Mouse (Mus musculus): ENCODE data around the gene Chrne. TPM values are rescaled to one million over a fixed set of nuclear protein-coding genes. Genes with fewer than 3 reads are reported as not detected.

Gene Chrne
- not detected for polyA plus RNA-seq (2015; fragmentation: Illumina TruSeq; extraction: RNeasy Lipid Tissue Mini Kit (QIAGEN cat#74804); ENCODE audit: low read depth, low replicate concordance)

DNA sequence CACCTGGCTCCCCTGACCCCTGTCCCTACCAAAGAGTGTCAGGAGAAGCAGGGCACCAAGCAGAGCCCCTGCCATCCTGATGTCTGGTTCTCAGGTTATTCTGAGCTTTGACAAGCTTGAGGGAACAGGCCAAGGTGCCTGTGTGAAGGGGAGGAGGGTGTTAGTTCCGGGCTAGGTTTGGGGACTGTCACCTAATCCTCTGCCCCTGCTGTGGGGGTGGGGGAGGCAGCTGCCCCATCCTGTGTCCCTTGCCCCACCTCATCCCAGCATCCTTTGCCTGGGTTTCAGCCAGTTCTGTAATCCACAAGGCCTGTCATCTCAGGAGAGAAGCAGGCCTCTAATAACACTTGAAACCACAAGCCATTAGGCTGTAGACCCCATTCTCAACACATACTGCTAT is at the start of gene Chrne:
Chrne (minus strand) TSS at position 116 of the 400 bp plus-strand sequence.

DNA sequence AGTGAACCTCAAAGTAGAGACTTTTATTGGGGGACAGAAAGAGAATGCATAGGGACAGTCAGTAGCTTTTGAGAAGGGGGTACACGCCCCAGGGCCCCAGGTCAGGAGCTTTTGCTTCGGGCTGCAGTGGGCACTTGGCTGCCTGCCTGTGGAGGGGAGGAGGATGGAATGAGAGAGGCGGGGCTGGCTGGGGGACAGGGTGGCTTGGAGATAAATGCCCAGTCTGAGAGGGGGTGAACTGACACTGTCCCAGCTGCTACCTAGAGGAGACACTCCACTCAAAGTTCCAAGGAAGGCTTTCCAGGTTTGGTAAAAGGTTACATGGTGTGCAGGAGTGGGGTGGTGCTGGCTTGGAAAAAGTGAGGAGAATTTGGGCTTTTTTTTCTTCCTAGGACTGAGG is 37.9 kb upstream of the Chrne start, which contains the start of gene Eno3:
Eno3 (plus strand) TSS at position 239 of the 400 bp plus-strand sequence.

DNA sequence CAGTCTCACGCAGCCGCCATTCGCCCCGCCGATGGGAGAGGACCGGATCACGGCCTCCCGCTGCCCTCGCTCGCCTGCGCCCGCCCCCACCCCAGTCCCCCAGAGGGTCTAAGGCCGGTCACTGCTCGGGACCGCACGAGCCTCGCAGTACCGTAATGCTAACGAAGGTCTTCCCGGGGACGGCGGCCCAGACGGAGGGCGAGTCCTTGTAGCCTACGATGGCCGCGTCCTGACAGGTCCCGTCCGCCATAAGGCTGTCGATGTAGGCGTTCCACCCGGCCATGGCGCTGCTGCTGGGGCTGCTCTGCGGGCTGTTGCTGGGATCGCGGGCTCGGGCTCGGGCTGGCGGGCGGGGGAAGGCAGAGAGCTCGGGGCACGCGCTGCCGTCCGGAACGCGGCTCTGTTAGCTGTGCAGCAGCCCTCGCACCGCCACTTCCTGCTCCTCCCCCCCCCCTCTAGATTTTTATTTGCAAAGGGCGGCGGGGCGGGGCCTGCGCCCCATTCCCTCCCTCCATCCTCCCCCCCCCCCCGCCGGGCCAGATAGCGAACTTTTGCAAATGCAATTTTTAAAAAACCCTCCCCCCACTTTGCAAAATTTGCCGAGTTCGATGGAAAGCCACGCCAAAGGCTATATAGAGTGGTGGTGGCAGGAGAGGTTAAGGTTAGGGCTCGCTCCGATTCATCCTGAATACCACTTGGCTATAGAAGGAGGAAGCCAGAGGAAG is 35.3 kb upstream of the Chrne start, which contains the start of gene Pfn1:
Pfn1 (minus strand) TSS at position 447 of the 725 bp plus-strand sequence.

DNA sequence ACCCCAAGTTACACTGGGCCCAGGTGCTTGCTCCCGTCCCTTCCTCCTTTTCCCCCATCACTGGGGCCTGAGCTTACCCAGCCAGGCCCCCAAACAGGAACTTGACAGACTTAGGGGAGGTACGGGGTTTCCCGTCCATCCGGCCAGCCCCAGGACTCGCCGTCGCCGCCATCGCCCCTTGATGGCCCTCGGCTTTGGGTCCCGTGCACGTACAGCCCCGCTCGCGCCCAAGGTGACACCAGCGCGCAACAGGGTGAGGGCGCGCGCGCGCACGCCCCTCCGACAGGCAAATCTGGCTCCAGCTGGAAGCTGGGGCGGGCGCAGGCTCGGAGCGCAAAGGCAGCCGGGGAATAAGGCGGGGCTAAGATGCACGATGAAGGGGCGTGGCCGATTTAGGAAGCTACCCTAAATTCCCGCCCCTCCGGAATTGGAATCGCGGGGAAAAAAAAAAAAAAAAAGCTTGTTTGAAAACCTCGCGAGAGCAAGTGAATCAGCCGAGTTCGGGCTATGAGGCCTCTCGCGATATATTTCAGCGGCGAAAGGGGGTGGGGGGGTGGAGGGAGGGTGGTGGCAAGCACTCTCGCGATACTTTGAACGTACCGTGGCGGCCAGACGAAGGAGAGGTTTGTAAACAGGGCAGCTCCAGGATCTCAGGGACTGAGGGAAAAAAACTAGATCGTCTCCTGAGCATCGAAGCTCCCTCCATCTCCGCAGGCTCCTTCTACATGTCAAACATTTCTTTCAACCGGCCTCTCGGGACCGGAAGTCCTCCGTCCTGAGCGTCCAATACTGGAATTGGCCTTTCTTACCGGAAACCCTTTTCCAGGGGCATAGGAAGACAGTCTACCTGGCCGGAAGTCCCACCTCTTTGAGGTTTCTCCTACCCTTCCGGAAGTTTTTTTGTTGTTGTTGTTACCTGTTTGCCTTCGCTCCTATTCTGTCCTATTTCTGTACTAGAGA is 28.0 kb upstream of the Chrne start, which contains the start of the genes Rnf167 and Slc25a11:
Rnf167 (plus strand) TSS at position 545 of the 960 bp plus-strand sequence.
Slc25a11 (minus strand) TSS at position 789 of the 960 bp plus-strand sequence.

DNA sequence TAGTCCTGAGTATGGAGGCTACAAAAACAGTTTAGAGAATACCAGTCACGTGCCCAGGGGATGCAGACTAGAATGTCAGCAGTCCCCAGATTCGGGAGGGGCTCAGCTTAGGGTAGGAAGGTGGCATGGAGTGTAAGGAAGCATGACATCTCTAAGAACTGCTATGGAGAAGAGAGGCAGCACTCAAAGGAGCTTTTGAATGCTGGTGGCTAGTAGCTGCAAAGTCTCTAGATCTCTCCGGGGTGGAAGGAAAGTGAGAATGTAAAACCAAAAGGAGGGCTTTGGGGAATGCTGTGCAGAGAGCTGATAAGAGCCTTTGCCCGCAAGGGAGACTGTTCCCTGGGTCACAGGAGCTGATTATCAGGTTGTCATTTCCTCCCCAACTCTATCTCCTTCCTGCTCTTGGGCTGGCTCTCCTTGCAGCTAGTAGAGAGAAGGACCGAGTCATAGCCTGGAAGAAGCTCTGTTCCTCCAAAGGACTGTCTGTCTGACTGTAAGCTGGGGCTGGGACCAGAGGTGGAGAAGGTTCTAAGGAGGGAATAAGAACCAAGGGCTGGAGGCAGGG is 19.8 kb upstream of the Chrne start, which contains the start of gene Gp1ba:
Gp1ba (plus strand) TSS at position 409 of the 565 bp plus-strand sequence.

DNA sequence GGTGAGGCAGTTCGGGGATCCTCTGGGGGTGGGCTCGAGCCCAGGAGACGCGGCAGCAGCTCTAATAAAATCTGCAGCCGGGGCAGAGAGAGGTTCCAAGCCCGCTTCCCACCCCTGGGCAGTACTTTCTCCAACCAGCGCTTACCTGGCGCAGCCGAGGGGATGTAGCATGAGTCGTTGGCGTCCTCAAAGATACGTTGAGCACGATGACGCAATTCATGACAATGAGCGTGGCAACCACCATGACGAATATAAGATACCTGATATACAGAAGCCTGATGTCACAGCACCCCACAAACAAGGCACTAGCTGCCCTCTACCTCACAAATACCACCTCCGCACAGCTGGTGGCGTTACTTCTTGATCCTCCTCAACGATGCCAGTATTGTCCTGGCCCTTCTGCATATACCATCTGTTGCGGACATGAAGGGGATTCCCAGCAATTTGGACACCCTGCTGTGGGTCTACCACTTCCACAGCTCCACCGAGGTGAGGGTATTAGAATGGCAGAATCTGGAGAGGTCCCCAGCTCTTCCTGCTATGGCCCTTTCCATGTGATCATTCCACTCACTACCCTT is 3.4 kb downstream of the Chrne start, which contains the start of gene 4930544D05Rik:
4930544D05Rik (plus strand) TSS at position 333 of the 578 bp plus-strand sequence.

Other genes starting within 250 kb of the Chrne start
- gene Pelp1, start 209.2 kb downstream of the Chrne start, polyA plus RNA-seq (2015; fragmentation: Illumina TruSeq; extraction: RNeasy Lipid Tissue Mini Kit (QIAGEN cat#74804); ENCODE audit: low read depth, low replicate concordance) = 20.3 TPM
- gene Arrb2, start 186.6 kb downstream of the Chrne start, polyA plus RNA-seq (2015; fragmentation: Illumina TruSeq; extraction: RNeasy Lipid Tissue Mini Kit (QIAGEN cat#74804); ENCODE audit: low read depth, low replicate concordance) = 79.9 TPM
- 24.0 TPM for gene Med11, start 167.3 kb downstream of the Chrne start, polyA plus RNA-seq (2015; fragmentation: Illumina TruSeq; extraction: RNeasy Lipid Tissue Mini Kit (QIAGEN cat#74804); ENCODE audit: low read depth, low replicate concordance)
- gene Zmynd15, start 159.8 kb downstream of the Chrne start, polyA plus RNA-seq (2015; fragmentation: Illumina TruSeq; extraction: RNeasy Lipid Tissue Mini Kit (QIAGEN cat#74804); ENCODE audit: low read depth, low replicate concordance) = 0.36 TPM
- gene Cxcl16, start 159.2 kb downstream of the Chrne start, polyA plus RNA-seq (2015; fragmentation: Illumina TruSeq; extraction: RNeasy Lipid Tissue Mini Kit (QIAGEN cat#74804); ENCODE audit: low read depth, low replicate concordance) = 2.5 TPM
- gene Tm4sf5, start 114.0 kb downstream of the Chrne start, polyA plus RNA-seq (2015; fragmentation: Illumina TruSeq; extraction: RNeasy Lipid Tissue Mini Kit (QIAGEN cat#74804); ENCODE audit: low read depth, low replicate concordance) = 1.5 TPM
- not detected for gene Vmo1, start 104.6 kb downstream of the Chrne start, polyA plus RNA-seq (2015; fragmentation: Illumina TruSeq; extraction: RNeasy Lipid Tissue Mini Kit (QIAGEN cat#74804); ENCODE audit: low read depth, low replicate concordance)
- gene Gltpd2, start 100.0 kb downstream of the Chrne start, polyA plus RNA-seq (2015; fragmentation: Illumina TruSeq; extraction: RNeasy Lipid Tissue Mini Kit (QIAGEN cat#74804); ENCODE audit: low read depth, low replicate concordance) = not detected
- 328 TPM for gene Psmb6, start 93.8 kb downstream of the Chrne start, polyA plus RNA-seq (2015; fragmentation: Illumina TruSeq; extraction: RNeasy Lipid Tissue Mini Kit (QIAGEN cat#74804); ENCODE audit: low read depth, low replicate concordance)
- not detected for gene Gm40193, start 86.3 kb downstream of the Chrne start, polyA plus RNA-seq (2015; fragmentation: Illumina TruSeq; extraction: RNeasy Lipid Tissue Mini Kit (QIAGEN cat#74804); ENCODE audit: low read depth, low replicate concordance)
- gene Pld2, start 79.2 kb downstream of the Chrne start, polyA plus RNA-seq (2015; fragmentation: Illumina TruSeq; extraction: RNeasy Lipid Tissue Mini Kit (QIAGEN cat#74804); ENCODE audit: low read depth, low replicate concordance) = 15.0 TPM
- gene Mink1, start 56.3 kb downstream of the Chrne start, polyA plus RNA-seq (2015; fragmentation: Illumina TruSeq; extraction: RNeasy Lipid Tissue Mini Kit (QIAGEN cat#74804); ENCODE audit: low read depth, low replicate concordance) = 199 TPM
- gene 4930544D05Rik, start 3.4 kb downstream of the Chrne start, polyA plus RNA-seq (2015; fragmentation: Illumina TruSeq; extraction: RNeasy Lipid Tissue Mini Kit (QIAGEN cat#74804); ENCODE audit: low read depth, low replicate concordance) = not detected
- not detected for gene Gp1ba, start 19.9 kb upstream of the Chrne start, polyA plus RNA-seq (2015; fragmentation: Illumina TruSeq; extraction: RNeasy Lipid Tissue Mini Kit (QIAGEN cat#74804); ENCODE audit: low read depth, low replicate concordance)
- gene Rnf167, start 28.0 kb upstream of the Chrne start, polyA plus RNA-seq (2015; fragmentation: Illumina TruSeq; extraction: RNeasy Lipid Tissue Mini Kit (QIAGEN cat#74804); ENCODE audit: low read depth, low replicate concordance) = 88.6 TPM
- 157 TPM for gene Slc25a11, start 28.3 kb upstream of the Chrne start, polyA plus RNA-seq (2015; fragmentation: Illumina TruSeq; extraction: RNeasy Lipid Tissue Mini Kit (QIAGEN cat#74804); ENCODE audit: low read depth, low replicate concordance)
- gene Pfn1, start 35.4 kb upstream of the Chrne start, polyA plus RNA-seq (2015; fragmentation: Illumina TruSeq; extraction: RNeasy Lipid Tissue Mini Kit (QIAGEN cat#74804); ENCODE audit: low read depth, low replicate concordance) = 242 TPM
- 11.5 TPM for gene Eno3, start 38.0 kb upstream of the Chrne start, polyA plus RNA-seq (2015; fragmentation: Illumina TruSeq; extraction: RNeasy Lipid Tissue Mini Kit (QIAGEN cat#74804); ENCODE audit: low read depth, low replicate concordance)
- gene Spag7, start 50.2 kb upstream of the Chrne start, polyA plus RNA-seq (2015; fragmentation: Illumina TruSeq; extraction: RNeasy Lipid Tissue Mini Kit (QIAGEN cat#74804); ENCODE audit: low read depth, low replicate concordance) = 82.8 TPM
- gene Camta2, start 68.9 kb upstream of the Chrne start, polyA plus RNA-seq (2015; fragmentation: Illumina TruSeq; extraction: RNeasy Lipid Tissue Mini Kit (QIAGEN cat#74804); ENCODE audit: low read depth, low replicate concordance) = 127 TPM
- gene Inca1, start 80.9 kb upstream of the Chrne start, polyA plus RNA-seq (2015; fragmentation: Illumina TruSeq; extraction: RNeasy Lipid Tissue Mini Kit (QIAGEN cat#74804); ENCODE audit: low read depth, low replicate concordance) = 2.6 TPM
- 51.5 TPM for gene Kif1c, start 81.3 kb upstream of the Chrne start, polyA plus RNA-seq (2015; fragmentation: Illumina TruSeq; extraction: RNeasy Lipid Tissue Mini Kit (QIAGEN cat#74804); ENCODE audit: low read depth, low replicate concordance)
- 16.0 TPM for gene Zfp3, start 145.0 kb upstream of the Chrne start, polyA plus RNA-seq (2015; fragmentation: Illumina TruSeq; extraction: RNeasy Lipid Tissue Mini Kit (QIAGEN cat#74804); ENCODE audit: low read depth, low replicate concordance)
- not detected for gene Scimp, start 193.4 kb upstream of the Chrne start, polyA plus RNA-seq (2015; fragmentation: Illumina TruSeq; extraction: RNeasy Lipid Tissue Mini Kit (QIAGEN cat#74804); ENCODE audit: low read depth, low replicate concordance)
- 62.1 TPM for gene Rabep1, start 225.6 kb upstream of the Chrne start, polyA plus RNA-seq (2015; fragmentation: Illumina TruSeq; extraction: RNeasy Lipid Tissue Mini Kit (QIAGEN cat#74804); ENCODE audit: low read depth, low replicate concordance)

Measured in brain, adult 10 weeks (tissue).